Mouse (Mus musculus) liver, adult 2 months (tissue): ENCODE measurements around the gene Rangrf. TPM values are rescaled to one million over a fixed set of nuclear protein-coding genes. Genes with fewer than 3 reads are reported as not detected.
A peak's percentile ranks its signal among the peaks of the same experiment; 100 is the strongest.
"Not testable (repeated sequence)": the region's sequence is repeated elsewhere in the genome, so short reads cannot be mapped to it uniquely, and the experiment has no call there.

Experiments used
- DNase-seq: peaks from one replicate; pipeline ENCODE4 v3.0.0-alpha.2; 2011; ENCODE audit warnings: low read depth, low spot score; ENCODE audit errors: extremely low read depth
- H3K27ac ChIP-seq: fragments of 200-500 bp; replicated peaks from 2 replicates; pipeline ENCODE4 v1.5.1; 2012; ENCODE audit warnings: low read depth, mild to moderate bottlenecking, control low read depth, inconsistent platforms, low read length; ENCODE audit not compliant: insufficient read depth
- H3K27me3 ChIP-seq: fragments of 200-500 bp; 2 replicates; pipeline ENCODE4 v1.6.1; 2012; ENCODE audit warnings: mild to moderate bottlenecking, moderate library complexity, low read length, inconsistent platforms; ENCODE audit not compliant: control insufficient read depth, insufficient read depth
- H3K36me3 ChIP-seq: fragments of 200-500 bp; 2 replicates; pipeline ENCODE4 v1.6.1; 2012; ENCODE audit warnings: low read length, inconsistent platforms; ENCODE audit not compliant: control insufficient read depth, insufficient read depth
- H3K4me1 ChIP-seq: fragments of 200-500 bp; 2 replicates; pipeline ENCODE4 v1.6.1; 2011; ENCODE audit warnings: low read length; ENCODE audit not compliant: control insufficient read depth, insufficient read depth
- H3K4me3 ChIP-seq: fragments of 200-500 bp; 2 replicates; pipeline ENCODE4 v1.5.1; 2011; ENCODE audit warnings: low read depth, mild to moderate bottlenecking, control low read depth, low read length, moderate library complexity; ENCODE audit not compliant: insufficient read depth
- H3K79me2 ChIP-seq: fragments of 200-500 bp; 2 replicates; pipeline ENCODE4 v1.6.1; 2012; ENCODE audit warnings: inconsistent platforms, mild to moderate bottlenecking, low read length, moderate library complexity; ENCODE audit not compliant: control insufficient read depth, insufficient read depth
- H3K9ac ChIP-seq: fragments of 200-500 bp; 2 replicates; pipeline ENCODE4 v1.6.1; 2012; ENCODE audit warnings: low read depth, mild to moderate bottlenecking, control low read depth, inconsistent platforms, low read length
- CTCF ChIP-seq: fragments of 200-500 bp; IDR thresholded peaks from 2 replicates; pipeline ENCODE4 v1.5.1; 2011; ENCODE audit warnings: low read depth, low read length, control low read depth
- POLR2A ChIP-seq: fragments of 200-500 bp; IDR thresholded peaks from 2 replicates; pipeline ENCODE4 v1.6.1; 2011; ENCODE audit warnings: low read length, control low read depth; ENCODE audit not compliant: insufficient read depth; ENCODE audit errors: extremely low read depth
- WGBS: fragments of 180-500 bp; shearing (Covaris S2); methylation state at CpG from one replicate; pipeline ENCODE4 v1.1.7; 2018; 5-methylcytosine and 5-hydroxymethylcytosine counted together
- polyA plus RNA-seq: library from polyadenylated mRNA; depleted of rRNA; stranded (reverse); fragments of >200 nt; gene quantifications from 2 replicates; pipeline ENCODE4 v1.2.3, GENCODE M21; 2012
- total RNA-seq: library from RNA; depleted of rRNA; stranded (reverse); fragments of >200 nt; gene quantifications from 2 replicates; pipeline ENCODE4 v1.2.3, GENCODE M21; 2014

Gene Rangrf
- total and polyA plus RNA-seq, 2 experiments: 3.1 to 5.5 TPM

GRCm38 (mm10) chr11:69010400-69011323 lies 35.7 kb upstream of the Rangrf start:
- H3K4me1 ChIP-seq: peaks cover 4% of the 10 kb centered on the region; the same call in 1 of the 2 replicates
- no peak for TF ChIP-seq POLR2A
- no peak for TF ChIP-seq CTCF
- no peak overlapping the region for H3K9ac ChIP-seq
- no peaks in the 10 kb centered on the region for H3K79me2 ChIP-seq
- H3K27me3 ChIP-seq: no peaks in the 10 kb centered on the region
- H3K36me3 ChIP-seq: no peaks in the 10 kb centered on the region
- WGBS: 86% methylated on average over 15 of the region's 15 CpGs
- DNase-seq: no peak
- H3K27ac ChIP-seq: no peak overlapping the region
- H3K4me3 ChIP-seq: no peak overlapping the region

- Histone ChIP-seq H3K79me2 (no peaks in the 10 kb centered on the region), H3K36me3 (no peaks in the 10 kb centered on the region), H3K27me3 (no peaks in the 10 kb centered on the region), H3K27ac (no peak overlapping the region), H3K4me1 (peaks cover 4% of the 10 kb centered on the region; the same call in 1 of the 2 replicates), H3K4me3 (no peak overlapping the region), H3K9ac (no peak overlapping the region)
- DNase-seq: no peak
- TF ChIP-seq CTCF: no peak
- no peak for TF ChIP-seq POLR2A
- WGBS: 94% methylated on average over 1 of the region's 1 CpGs
Measured at GRCm38 (mm10) chr11:69009508-69009907, 34.5 kb upstream of the Rangrf start.

- H3K36me3 ChIP-seq: no peaks in the 10 kb centered on the region
- no peak for TF ChIP-seq POLR2A
- DNase-seq: peak; percentile 68
- no peak within 1 kb of the TSS for H3K27ac ChIP-seq
- H3K4me3 ChIP-seq: peak within 1 kb of the TSS; percentile 73
- H3K9ac ChIP-seq: peak within 1 kb of the TSS; percentile 59
- 10% methylated on average over 38 of the region's 38 CpGs for WGBS
- H3K79me2 ChIP-seq: no peaks in the 10 kb centered on the region
- H3K27me3 ChIP-seq: no peaks in the 10 kb centered on the region
- peaks cover 4% of the 10 kb centered on the region; the same call in 1 of the 2 replicates for H3K4me1 ChIP-seq
Measured at GRCm38 (mm10) chr11:69008182-69009121, 33.5 kb upstream of the Rangrf start, which contains the start of gene Pfas. Gene Pfas, minus strand, starts transcription at chr11:69008460.

- H3K27ac ChIP-seq, H3K9ac ChIP-seq, DNase-seq, H3K4me1 ChIP-seq, H3K36me3 ChIP-seq, H3K79me2 ChIP-seq, H3K4me3 ChIP-seq, H3K27me3 ChIP-seq: not testable (repeated sequence)
Measured at GRCm38 (mm10) chr11:69006575-69006974, 31.6 kb upstream of the Rangrf start.

- no peak overlapping the region for H3K9ac ChIP-seq
- H3K4me1 ChIP-seq: 0 out of 2 replicates have a peak, but pooled peaks cover 2% of the 10 kb centered on the region
- peaks cover 6% of the 10 kb centered on the region; the same call in 1 of the 2 replicates for H3K36me3 ChIP-seq
- no peak overlapping the region for H3K4me3 ChIP-seq
- WGBS: 85% methylated on average over 7 of the region's 7 CpGs
- H3K27me3 ChIP-seq: no peaks in the 10 kb centered on the region
- no peak for DNase-seq
- H3K79me2 ChIP-seq: no peaks in the 10 kb centered on the region
- no peak overlapping the region for H3K27ac ChIP-seq
- no peak for TF ChIP-seq POLR2A
- TF ChIP-seq CTCF: no peak
Measured at GRCm38 (mm10) chr11:69005193-69005592, 30.2 kb upstream of the Rangrf start.
